Mouse (Mus musculus) liver, postnatal 0 days (tissue): ENCODE measurements at regions not wholly inside any gene's neighbourhood (a gene's known extent, or its start where the extent isn't known, plus 50 kb on each side); places are given as distances from the start of the nearest gene placed in this dataset.
A peak's percentile ranks its signal among the peaks of the same experiment; 100 is the strongest.

Source experiments
- CTCF ChIP-seq: sonication (generic); IDR thresholded peaks from 2 replicates; pipeline ENCODE4 v1.5.1; 2016; ENCODE audit warnings: antibody characterized with exemption, low read depth
- EP300 ChIP-seq: IDR thresholded peaks from 2 replicates; pipeline ENCODE4 v1.6.1; 2016; ENCODE audit warnings: antibody characterized with exemption, low read depth, mild to moderate bottlenecking

GRCm38 (mm10) chr2:75609150-75609946 lies 49.7 kb upstream of the Hnrnpa3 start:
- TF ChIP-seq EP300 (no peak), CTCF (0 out of 2 replicates have a peak, but pooled peaks have one; percentile 5)
